Mouse (Mus musculus) megakaryocyte, embryonic 14.5 days (primary cell): ENCODE data around the gene 2310033P09Rik. TPM values are rescaled to one million over a fixed set of nuclear protein-coding genes. Genes with fewer than 3 reads are reported as not detected.

ENCODE experiments used
- H3K27me3 ChIP-seq: replicated peaks from 2 replicates; pipeline ENCODE3; 2012; ENCODE audit warnings: inconsistent platforms
- H3K36me3 ChIP-seq: replicated peaks from 2 replicates; pipeline ENCODE3; 2012; ENCODE audit warnings: low read length, inconsistent platforms, mixed read lengths
- H3K4me1 ChIP-seq: 2 replicates; pipeline ENCODE4 v1.6.1; 2012; ENCODE audit warnings: inconsistent platforms
- H3K4me3 ChIP-seq: replicated peaks from 2 replicates; pipeline ENCODE3; 2012; ENCODE audit warnings: moderate library complexity, mild to moderate bottlenecking, inconsistent platforms
- H3K9me3 ChIP-seq: 2 replicates; pipeline ENCODE4 v1.6.1; 2012; ENCODE audit warnings: inconsistent platforms
- FLI1 ChIP-seq: IDR thresholded peaks from 2 replicates; pipeline ENCODE4 v1.6.1; 2012; ENCODE audit warnings: low read length, inconsistent platforms, mixed read lengths
- GATA1 ChIP-seq: IDR thresholded peaks from 3 replicates; pipeline ENCODE4 v1.6.1; 2012; ENCODE audit warnings: mixed read lengths, low read length, inconsistent platforms, borderline replicate concordance
- polyA plus RNA-seq: library from polyadenylated mRNA; stranded (reverse); fragments of >175 nt; gene quantifications from 2 replicates; pipeline ENCODE4 v1.2.3, GENCODE M21; 2012; ENCODE audit warnings: low replicate concordance; ENCODE audit not compliant: insufficient read depth

2310033P09Rik gene
- polyA plus RNA-seq, 1 experiment, result 33.5 TPM

DNA sequence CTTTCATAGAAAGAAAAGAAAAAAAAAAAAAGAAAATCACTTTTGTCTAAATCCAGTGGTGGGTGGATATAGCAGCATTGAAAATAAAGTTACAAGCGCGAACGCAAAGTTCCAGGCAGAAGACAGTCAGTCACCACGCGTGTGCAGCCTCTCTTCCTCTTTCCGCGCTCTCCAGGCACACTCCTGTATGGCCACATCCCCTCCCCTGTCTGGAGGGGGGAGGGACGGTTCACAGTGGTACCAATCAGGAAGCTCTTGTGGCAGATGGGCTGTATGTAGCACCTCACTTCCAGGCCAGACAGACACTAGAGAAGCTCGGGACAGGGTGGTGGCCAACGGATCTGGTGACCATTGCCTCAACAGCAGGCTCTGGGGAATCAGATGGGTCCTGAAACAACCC, 40.0 kb downstream of the 2310033P09Rik start:
- H3K27me3 ChIP-seq, result peaks cover 91% of the 10 kb centered on the region
- TF ChIP-seq GATA1, result no peak
- TF ChIP-seq FLI1, result no peak
- no peaks in the 10 kb centered on the region for H3K36me3 ChIP-seq
- H3K9me3 ChIP-seq, result no peaks in the 10 kb centered on the region
- H3K4me3 ChIP-seq, result no peak overlapping the region
- peaks cover 9% of the 10 kb centered on the region for H3K4me1 ChIP-seq

DNA sequence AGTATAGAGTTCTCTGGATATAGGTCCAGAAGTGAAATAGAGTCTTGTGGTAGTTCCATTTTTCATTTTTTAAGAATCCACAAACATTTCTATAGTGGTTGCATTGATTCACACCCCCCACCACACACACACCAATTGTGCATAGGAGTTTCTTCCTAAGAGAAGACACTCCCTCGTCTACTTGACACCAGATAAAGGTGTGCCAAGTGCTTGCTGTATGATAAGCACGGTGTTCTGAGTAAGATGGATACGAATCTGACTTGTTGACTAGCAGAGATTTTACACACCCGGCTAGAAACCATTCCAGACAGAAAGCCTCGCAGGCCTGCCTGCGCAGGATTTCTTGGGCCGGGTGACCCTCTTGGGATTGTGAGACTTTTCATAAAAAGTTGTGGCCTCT, 51.5 kb downstream of the 2310033P09Rik start:
- TF ChIP-seq FLI1 (no peak), GATA1 (no peak)
- Histone ChIP-seq H3K4me1 (peaks cover 41% of the 10 kb centered on the region), H3K4me3 (no peak overlapping the region), H3K9me3 (no peaks in the 10 kb centered on the region), H3K27me3 (peaks cover 86% of the 10 kb centered on the region), H3K36me3 (no peaks in the 10 kb centered on the region)

Other genes starting within 250 kb of the 2310033P09Rik start
- gene Trim11, start 230.2 kb upstream of the 2310033P09Rik start, polyA plus RNA-seq, result 12.8 and 20.1 TPM in 2 replicates
- gene Obscn, start 71.9 kb upstream of the 2310033P09Rik start, polyA plus RNA-seq, result 9.6 and 10.4 TPM in 2 replicates
- 2.5 TPM in 1 of 2 replicates, not detected in the other for gene Iba57, start 44.6 kb upstream of the 2310033P09Rik start, polyA plus RNA-seq
- 0.03 TPM in 1 of 2 replicates, not detected in the other for gene Gjc2, start 25.1 kb upstream of the 2310033P09Rik start, polyA plus RNA-seq
- 19.3 TPM in 1 of 2 replicates, not detected in the other for gene Guk1, start 16.1 kb upstream of the 2310033P09Rik start, polyA plus RNA-seq
- 22.0 and 34.5 TPM in 2 replicates for gene Mrpl55, start 5.8 kb upstream of the 2310033P09Rik start, polyA plus RNA-seq
- gene Arf1, start 19.9 kb downstream of the 2310033P09Rik start, polyA plus RNA-seq, result 222 and 240 TPM in 2 replicates
- gene Wnt3a, start 82.4 kb downstream of the 2310033P09Rik start, polyA plus RNA-seq, result not detected in 2 replicates
- not detected in 2 replicates for gene Wnt9a, start 98.6 kb downstream of the 2310033P09Rik start, polyA plus RNA-seq
- not detected in 2 replicates for gene Prss38, start 167.3 kb downstream of the 2310033P09Rik start, polyA plus RNA-seq
- gene Jmjd4, start 241.7 kb downstream of the 2310033P09Rik start, polyA plus RNA-seq, result 2.6 and 3.6 TPM in 2 replicates
- 9.9 and 18.6 TPM in 2 replicates for gene Snap47, start 242.9 kb downstream of the 2310033P09Rik start, polyA plus RNA-seq